Mouse (Mus musculus) forebrain, embryonic 10.5 days (tissue): ENCODE results near the gene Dnajc10. TPM values are rescaled to one million over a fixed set of nuclear protein-coding genes. Genes with fewer than 3 reads are reported as not detected.

ENCODE experiments used
- DNase-seq: peaks from one replicate; pipeline ENCODE4 v3.0.0-alpha.2; 2017; ENCODE audit warnings: low spot score; ENCODE audit errors: extremely low spot score
- H3K27ac ChIP-seq: fragments of 300-500 bp; sonication (generic); 2 replicates; pipeline ENCODE4 v1.5.1; 2016; ENCODE audit warnings: mild to moderate bottlenecking
- H3K27me3 ChIP-seq: fragments of 300-500 bp; sonication (generic); 2 replicates; pipeline ENCODE4 v1.6.1; 2016; ENCODE audit warnings: mild to moderate bottlenecking; ENCODE audit not compliant: poor library complexity, severe bottlenecking
- H3K36me3 ChIP-seq: fragments of 300-500 bp; sonication (generic); replicated peaks from 2 replicates; pipeline ENCODE4 v1.6.1; 2016; ENCODE audit warnings: mild to moderate bottlenecking, moderate library complexity
- H3K4me1 ChIP-seq: fragments of 300-500 bp; sonication (generic); 2 replicates; pipeline ENCODE4 v1.6.1; 2016
- H3K4me3 ChIP-seq: fragments of 300-500 bp; sonication (generic); 2 replicates; pipeline ENCODE4 v1.5.1; 2016; ENCODE audit warnings: mild to moderate bottlenecking, moderate library complexity
- H3K9me3 ChIP-seq: fragments of 300-500 bp; sonication (generic); 2 replicates; pipeline ENCODE4 v1.6.1; 2016; ENCODE audit warnings: mild to moderate bottlenecking, moderate library complexity
- WGBS: fragments of 180-500 bp; shearing (Covaris S2); methylation state at CpG from one replicate; pipeline ENCODE4 v1.1.7; 2016; 5-methylcytosine and 5-hydroxymethylcytosine counted together
- polyA plus RNA-seq: library from polyadenylated mRNA; unstranded; fragments of >200 nt; fragmentation: Nextera tagmentation; extraction: Ambion mirVana; gene quantifications from 2 replicates; pipeline ENCODE4 v1.2.1, GENCODE M21; 2016

Gene Dnajc10
- polyA plus RNA-seq, 1 experiment from 2014 or later = 86.5 TPM

GRCm38 (mm10) chr2:80307701-80308100 is 7.6 kb upstream of the Dnajc10 start:
- Histone ChIP-seq H3K4me3 (no peak overlapping the region), H3K4me1 (no peaks in the 10 kb centered on the region), H3K27ac (no peak overlapping the region), H3K27me3 (no peaks in the 10 kb centered on the region), H3K36me3 (no peaks in the 10 kb centered on the region), H3K9me3 (no peaks in the 10 kb centered on the region)
- WGBS = 93% methylated on average over 3 of the region's 3 CpGs
- DNase-seq = no peak

GRCm38 (mm10) chr2:80309775-80310174 is 5.5 kb upstream of the Dnajc10 start:
- no peak overlapping the region for H3K27ac ChIP-seq
- WGBS = 88% methylated on average over 4 of the region's 4 CpGs
- H3K27me3 ChIP-seq = no peaks in the 10 kb centered on the region
- H3K4me1 ChIP-seq = peaks cover 2% of the 10 kb centered on the region; the same call in 1 of the 2 replicates
- no peaks in the 10 kb centered on the region for H3K36me3 ChIP-seq
- H3K9me3 ChIP-seq = no peaks in the 10 kb centered on the region
- H3K4me3 ChIP-seq = no peak overlapping the region
- no peak for DNase-seq

- Histone ChIP-seq H3K27ac (no peak overlapping the region), H3K4me3 (no peak overlapping the region), H3K4me1 (peaks cover 4% of the 10 kb centered on the region; the same call in 1 of the 2 replicates), H3K9me3 (no peaks in the 10 kb centered on the region), H3K27me3 (no peaks in the 10 kb centered on the region), H3K36me3 (no peaks in the 10 kb centered on the region)
- no peak for DNase-seq
- WGBS = 88% methylated on average over 4 of the region's 4 CpGs
Observed at GRCm38 (mm10) chr2:80310772-80311171, 4.5 kb upstream of the Dnajc10 start.

GRCm38 (mm10) chr2:80311350-80311749 is 3.9 kb upstream of the Dnajc10 start:
- Histone ChIP-seq H3K27ac (no peak overlapping the region), H3K9me3 (no peaks in the 10 kb centered on the region), H3K36me3 (no peaks in the 10 kb centered on the region), H3K4me1 (peaks cover 10% of the 10 kb centered on the region), H3K4me3 (no peak overlapping the region), H3K27me3 (no peaks in the 10 kb centered on the region)
- WGBS = 57% methylated on average over 4 of the region's 4 CpGs
- DNase-seq = no peak

GRCm38 (mm10) chr2:80314201-80314600 is 1.1 kb upstream of the Dnajc10 start:
- DNase-seq = no peak
- Histone ChIP-seq H3K9me3 (no peaks in the 10 kb centered on the region), H3K27ac (no peak overlapping the region), H3K27me3 (no peaks in the 10 kb centered on the region), H3K36me3 (peaks cover 16% of the 10 kb centered on the region), H3K4me3 (no peak overlapping the region), H3K4me1 (peaks cover 16% of the 10 kb centered on the region)
- 72% methylated on average over 1 of the region's 1 CpGs for whole genome bisulfite sequencing

DNA sequence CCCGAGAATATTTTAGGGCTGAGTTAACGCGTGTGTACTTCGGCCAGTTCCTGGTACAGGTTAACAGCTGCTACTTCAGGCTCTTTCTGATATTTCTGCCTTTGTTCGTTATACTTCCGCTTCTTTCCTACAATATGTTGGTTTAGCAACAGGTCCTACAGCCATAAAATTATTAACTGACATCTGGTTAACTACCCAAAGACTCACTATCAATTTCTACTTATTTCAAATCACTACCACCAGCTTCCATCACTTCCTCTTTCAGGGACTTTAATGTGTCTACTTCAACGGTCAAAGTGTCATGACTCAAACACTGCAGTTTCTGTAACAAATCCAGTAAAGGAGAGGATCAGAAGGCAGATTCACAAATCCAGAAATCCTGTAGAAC is 418 bp upstream of the Dnajc10 start:
- peaks cover 16% of the 10 kb centered on the region for H3K4me1 ChIP-seq
- WGBS = 59% methylated on average over 7 of the region's 7 CpGs
- no peaks in the 10 kb centered on the region for H3K9me3 ChIP-seq
- H3K27me3 ChIP-seq = no peaks in the 10 kb centered on the region
- peaks cover 22% of the 10 kb centered on the region for H3K36me3 ChIP-seq
- peak overlapping the region; percentile 98 for H3K27ac ChIP-seq
- H3K4me3 ChIP-seq = peak overlapping the region; percentile 93
- no peak for DNase-seq

DNA sequence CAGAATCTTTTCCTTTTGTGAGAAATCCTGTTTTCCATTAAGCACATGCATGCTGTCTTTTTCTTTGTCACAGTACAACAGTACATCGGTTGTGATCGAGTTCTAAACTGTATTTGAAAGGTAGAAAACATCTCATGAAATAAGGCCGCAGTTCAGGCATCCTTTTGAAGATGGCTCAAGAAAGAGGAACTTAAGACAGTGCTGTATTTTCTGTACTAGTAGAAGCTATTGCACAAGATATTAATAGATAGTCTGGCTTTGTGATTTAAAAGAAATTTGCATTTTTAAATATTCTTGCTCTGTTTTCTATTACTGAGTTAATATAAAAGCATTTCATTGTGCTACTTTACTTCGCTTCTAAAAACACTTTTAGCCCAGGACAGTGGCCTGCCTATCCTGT is 7.6 kb downstream of the Dnajc10 start:
- Histone ChIP-seq H3K27me3 (no peaks in the 10 kb centered on the region), H3K36me3 (peaks cover 93% of the 10 kb centered on the region), H3K27ac (no peak overlapping the region), H3K9me3 (no peaks in the 10 kb centered on the region), H3K4me1 (no peaks in the 10 kb centered on the region), H3K4me3 (no peak overlapping the region)
- 95% methylated on average over 4 of the region's 4 CpGs for WGBS
- no peak for DNase-seq

GRCm38 (mm10) chr2:80325779-80326178 is 10.5 kb downstream of the Dnajc10 start:
- Histone ChIP-seq H3K4me3 (no peak overlapping the region), H3K27ac (no peak overlapping the region), H3K27me3 (no peaks in the 10 kb centered on the region), H3K9me3 (no peaks in the 10 kb centered on the region), H3K4me1 (no peaks in the 10 kb centered on the region), H3K36me3 (peaks cover 93% of the 10 kb centered on the region)
- 94% methylated on average over 2 of the region's 2 CpGs for WGBS
- no peak for DNase-seq

- H3K4me1 ChIP-seq = no peaks in the 10 kb centered on the region
- no peak overlapping the region for H3K27ac ChIP-seq
- 96% methylated on average over 6 of the region's 6 CpGs for WGBS
- H3K9me3 ChIP-seq = no peaks in the 10 kb centered on the region
- DNase-seq = no peak
- no peaks in the 10 kb centered on the region for H3K27me3 ChIP-seq
- H3K36me3 ChIP-seq = peaks cover 92% of the 10 kb centered on the region
- H3K4me3 ChIP-seq = no peak overlapping the region
Observed at GRCm38 (mm10) chr2:80327272-80327671, 12.0 kb downstream of the Dnajc10 start.

DNA sequence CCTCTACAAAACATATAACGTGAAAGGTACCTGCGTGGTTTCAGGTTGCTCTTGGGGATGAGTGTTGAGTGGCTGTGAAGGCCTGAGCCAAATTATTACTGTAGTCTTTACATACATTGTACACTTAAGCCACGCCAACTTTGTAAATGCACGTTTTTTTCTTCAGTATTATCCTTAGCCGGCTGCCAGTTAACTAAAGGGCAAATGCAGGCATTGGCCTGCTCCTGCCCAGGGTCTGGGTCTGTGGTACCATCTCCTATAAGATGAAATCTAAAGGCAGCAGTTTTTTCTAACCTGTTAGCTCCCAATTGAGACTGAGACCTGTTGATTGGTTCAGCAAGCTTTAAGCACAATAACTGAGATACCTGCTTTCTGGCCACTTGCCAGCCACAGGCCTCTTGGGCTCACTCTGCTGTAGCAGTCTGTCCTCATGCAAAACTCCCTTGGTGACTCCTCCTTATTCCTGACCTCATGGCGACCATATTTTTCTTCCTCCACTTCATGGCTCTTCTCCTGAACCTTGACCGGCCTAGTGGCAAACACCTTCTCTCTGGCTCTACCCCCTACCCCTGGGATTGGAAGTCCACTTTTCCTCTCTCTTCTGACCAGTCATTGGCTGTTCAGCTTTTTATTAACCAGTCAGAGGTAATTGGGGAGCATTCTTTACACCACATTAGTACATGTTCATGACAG is 13.8 kb downstream of the Dnajc10 start:
- 91% methylated on average over 7 of the region's 7 CpGs for WGBS
- H3K4me1 ChIP-seq = no peaks in the 10 kb centered on the region
- H3K4me3 ChIP-seq = no peak overlapping the region
- DNase-seq = no peak
- no peaks in the 10 kb centered on the region for H3K9me3 ChIP-seq
- peaks cover 92% of the 10 kb centered on the region for H3K36me3 ChIP-seq
- H3K27me3 ChIP-seq = no peaks in the 10 kb centered on the region
- H3K27ac ChIP-seq = no peak overlapping the region

GRCm38 (mm10) chr2:80340537-80340936 is 25.3 kb downstream of the Dnajc10 start:
- 96% methylated on average over 9 of the region's 9 CpGs for WGBS
- Histone ChIP-seq H3K27me3 (no peaks in the 10 kb centered on the region), H3K36me3 (peaks cover 98% of the 10 kb centered on the region), H3K27ac (no peak overlapping the region), H3K4me3 (no peak overlapping the region), H3K4me1 (no peaks in the 10 kb centered on the region), H3K9me3 (no peaks in the 10 kb centered on the region)
- no peak for DNase-seq

DNA sequence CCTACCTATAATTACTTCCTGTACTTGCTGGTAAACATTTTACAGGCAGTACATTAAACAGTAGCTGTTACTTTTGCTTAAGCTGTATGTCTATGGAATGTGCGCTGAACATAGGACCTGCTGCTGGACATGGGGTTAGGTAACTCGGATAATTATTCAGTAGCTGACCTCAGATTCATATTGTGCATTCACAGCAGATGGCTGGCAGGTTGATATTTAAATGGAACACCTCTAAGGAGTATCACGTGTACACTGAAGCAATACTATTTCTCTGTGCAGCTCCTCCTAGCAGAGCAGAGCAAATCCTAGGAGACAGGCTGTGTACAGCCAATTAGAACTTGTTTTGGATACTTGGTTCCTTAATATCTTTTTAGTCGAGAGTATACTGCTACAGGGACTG is 39.3 kb downstream of the Dnajc10 start:
- Histone ChIP-seq H3K4me1 (no peaks in the 10 kb centered on the region), H3K27ac (no peak overlapping the region), H3K9me3 (no peaks in the 10 kb centered on the region), H3K4me3 (no peak overlapping the region), H3K27me3 (no peaks in the 10 kb centered on the region), H3K36me3 (peaks cover 52% of the 10 kb centered on the region)
- WGBS = 92% methylated on average over 4 of the region's 4 CpGs
- no peak for DNase-seq

GRCm38 (mm10) chr2:80356656-80357231 is 41.5 kb downstream of the Dnajc10 start:
- Histone ChIP-seq H3K4me3 (no peak overlapping the region), H3K4me1 (no peaks in the 10 kb centered on the region), H3K9me3 (no peaks in the 10 kb centered on the region), H3K27ac (no peak overlapping the region), H3K27me3 (no peaks in the 10 kb centered on the region), H3K36me3 (peaks cover 32% of the 10 kb centered on the region)
- no peak for DNase-seq
- WGBS = 63% methylated on average over 8 of the region's 8 CpGs
